Mouse (Mus musculus) forebrain, embryonic 10.5 days (tissue): ENCODE measurements at regions not wholly inside any gene's neighbourhood (a gene's known extent, or its start where the extent isn't known, plus 50 kb on each side); places are given as distances from the start of the nearest gene placed in this dataset.

Source experiments
- DNase-seq: peaks from one replicate; pipeline ENCODE4 v3.0.0-alpha.2; 2017; ENCODE audit warnings: low spot score; ENCODE audit errors: extremely low spot score
- H3K27ac ChIP-seq: fragments of 300-500 bp; sonication (generic); 2 replicates; pipeline ENCODE4 v1.5.1; 2016; ENCODE audit warnings: mild to moderate bottlenecking
- H3K27me3 ChIP-seq: fragments of 300-500 bp; sonication (generic); 2 replicates; pipeline ENCODE4 v1.6.1; 2016; ENCODE audit warnings: mild to moderate bottlenecking; ENCODE audit not compliant: poor library complexity, severe bottlenecking
- H3K36me3 ChIP-seq: fragments of 300-500 bp; sonication (generic); replicated peaks from 2 replicates; pipeline ENCODE4 v1.6.1; 2016; ENCODE audit warnings: mild to moderate bottlenecking, moderate library complexity
- H3K4me1 ChIP-seq: fragments of 300-500 bp; sonication (generic); 2 replicates; pipeline ENCODE4 v1.6.1; 2016
- H3K4me3 ChIP-seq: fragments of 300-500 bp; sonication (generic); 2 replicates; pipeline ENCODE4 v1.5.1; 2016; ENCODE audit warnings: mild to moderate bottlenecking, moderate library complexity
- H3K9me3 ChIP-seq: fragments of 300-500 bp; sonication (generic); 2 replicates; pipeline ENCODE4 v1.6.1; 2016; ENCODE audit warnings: mild to moderate bottlenecking, moderate library complexity
- WGBS: fragments of 180-500 bp; shearing (Covaris S2); methylation state at CpG from one replicate; pipeline ENCODE4 v1.1.7; 2016; 5-methylcytosine and 5-hydroxymethylcytosine counted together

DNA sequence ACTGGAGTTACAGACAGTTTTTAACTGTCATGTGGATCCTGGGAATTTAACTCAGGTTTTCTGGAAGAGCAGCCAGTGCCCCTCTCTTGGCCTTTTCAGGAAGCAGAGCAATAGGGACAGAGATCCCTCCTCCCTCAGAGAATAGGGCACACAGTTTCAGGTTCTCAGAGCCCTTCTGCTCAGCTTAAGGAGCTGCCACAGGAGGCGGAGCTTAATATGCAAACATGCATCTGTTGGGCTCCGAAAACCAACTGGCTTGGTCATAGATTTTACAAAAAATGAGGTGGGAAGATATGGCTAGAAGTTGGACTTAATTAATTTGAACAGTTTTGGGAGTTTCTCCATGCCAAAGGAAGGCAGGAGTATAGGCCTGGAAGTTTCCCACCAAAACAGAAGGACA lies 61.9 kb upstream of the Znrf2 start:
- peaks cover 30% of the 10 kb centered on the region for H3K4me1 ChIP-seq
- no peak overlapping the region for H3K27ac ChIP-seq

DNA sequence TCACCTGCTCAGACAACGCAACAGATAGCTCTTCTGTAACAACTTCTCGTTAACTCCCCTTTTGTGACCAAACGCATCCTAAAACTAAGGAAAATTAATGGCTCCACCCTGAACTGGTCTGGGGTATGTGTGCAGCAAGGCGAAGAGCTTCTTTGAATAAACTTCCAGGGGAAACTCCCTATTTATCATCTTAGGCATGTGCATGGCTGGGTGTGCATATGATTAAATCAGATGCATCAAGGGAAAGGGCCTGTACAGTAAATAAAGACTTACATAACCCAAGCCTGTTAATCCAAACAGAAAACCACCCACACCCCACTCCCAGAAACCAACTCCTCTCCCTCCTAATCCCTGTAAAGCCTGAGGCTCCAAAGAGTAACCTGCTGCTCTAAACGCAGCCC lies 59.2 kb upstream of the Znrf2 start:
- Histone ChIP-seq H3K27ac (no peak overlapping the region), H3K36me3 (no peaks in the 10 kb centered on the region), H3K27me3 (peaks cover 46% of the 10 kb centered on the region), H3K4me1 (peaks cover 37% of the 10 kb centered on the region), H3K4me3 (no peak overlapping the region), H3K9me3 (no peaks in the 10 kb centered on the region)
- DNase-seq = no peak
- WGBS = 65% methylated on average over 5 of the region's 5 CpGs

More for the DNA sequence above, 61.9 kb upstream of the Znrf2 start:
- Histone ChIP-seq H3K36me3 (no peaks in the 10 kb centered on the region), H3K4me3 (no peak overlapping the region), H3K27me3 (peaks cover 20% of the 10 kb centered on the region), H3K9me3 (no peaks in the 10 kb centered on the region)
- DNase-seq = no peak
- 88% methylated on average over 2 of the region's 2 CpGs for WGBS

DNA sequence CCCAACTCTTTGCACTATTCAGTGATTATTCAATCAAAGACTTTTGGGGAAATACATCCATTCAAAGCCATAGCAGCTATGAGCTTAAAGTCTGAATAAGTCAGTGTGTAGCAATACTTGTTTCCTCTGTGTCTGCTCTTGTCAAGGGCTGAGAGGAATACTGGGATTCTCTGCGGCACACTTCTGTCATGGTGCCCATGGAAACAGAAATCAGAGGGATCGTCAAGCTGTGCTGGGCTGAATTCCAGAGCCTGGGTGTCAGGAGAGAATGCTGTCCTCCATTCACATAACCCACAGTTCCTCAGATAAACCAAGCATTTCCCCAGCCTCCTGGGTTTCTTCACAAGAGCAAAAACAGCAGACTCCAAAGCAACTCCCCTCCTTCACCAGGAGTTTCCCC lies 58.6 kb upstream of the Znrf2 start:
- Histone ChIP-seq H3K36me3 (no peaks in the 10 kb centered on the region), H3K4me3 (no peak overlapping the region), H3K27me3 (peaks cover 50% of the 10 kb centered on the region), H3K9me3 (no peaks in the 10 kb centered on the region), H3K27ac (peak overlapping the region; percentile 40; the same call in 1 of the 2 replicates), H3K4me1 (peaks cover 40% of the 10 kb centered on the region)
- WGBS = 39% methylated on average over 2 of the region's 2 CpGs
- DNase-seq = no peak

GRCm38 (mm10) chr6:54759263-54759662 lies 57.5 kb upstream of the Znrf2 start:
- no peaks in the 10 kb centered on the region for H3K36me3 ChIP-seq
- H3K4me1 ChIP-seq = peaks cover 40% of the 10 kb centered on the region
- no peak overlapping the region for H3K4me3 ChIP-seq
- no peaks in the 10 kb centered on the region for H3K9me3 ChIP-seq
- 65% methylated on average over 8 of the region's 8 CpGs for WGBS
- peaks cover 50% of the 10 kb centered on the region for H3K27me3 ChIP-seq
- H3K27ac ChIP-seq = no peak overlapping the region
- no peak for DNase-seq

DNA sequence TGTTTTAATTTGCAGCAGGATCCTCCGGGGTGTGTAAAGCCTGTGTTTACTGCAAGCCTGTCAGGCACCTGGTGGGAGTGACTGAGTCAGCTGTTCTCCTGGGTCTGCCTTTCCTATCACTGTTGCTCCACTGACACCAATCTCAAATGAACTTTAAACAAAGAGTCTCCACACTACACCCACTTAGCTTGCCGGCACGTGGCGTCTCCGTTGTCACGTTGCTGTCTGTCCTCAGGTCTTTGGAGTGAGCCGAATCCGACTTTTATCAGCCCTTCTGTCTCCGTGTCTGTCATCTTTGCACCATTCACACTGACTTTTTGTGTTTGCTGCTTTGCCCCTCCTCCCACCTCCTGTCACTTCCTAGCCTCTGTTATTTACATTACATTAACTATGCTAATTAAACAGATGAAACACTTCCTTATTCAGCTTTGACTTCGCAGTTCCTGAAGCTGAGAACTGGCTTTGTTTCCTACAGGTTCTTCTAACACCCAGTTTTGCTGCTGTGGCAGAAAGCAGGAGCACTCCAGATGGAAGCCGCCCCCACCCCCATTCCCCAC lies 56.7 kb upstream of the Znrf2 start:
- Histone ChIP-seq H3K9me3 (no peaks in the 10 kb centered on the region), H3K4me3 (no peak overlapping the region), H3K36me3 (no peaks in the 10 kb centered on the region), H3K27ac (peak overlapping the region; percentile 60; the same call in 1 of the 2 replicates), H3K4me1 (peaks cover 40% of the 10 kb centered on the region), H3K27me3 (peaks cover 50% of the 10 kb centered on the region)
- whole genome bisulfite sequencing = 9% methylated on average over 11 of the region's 11 CpGs
- peak; percentile 19 for DNase-seq

DNA sequence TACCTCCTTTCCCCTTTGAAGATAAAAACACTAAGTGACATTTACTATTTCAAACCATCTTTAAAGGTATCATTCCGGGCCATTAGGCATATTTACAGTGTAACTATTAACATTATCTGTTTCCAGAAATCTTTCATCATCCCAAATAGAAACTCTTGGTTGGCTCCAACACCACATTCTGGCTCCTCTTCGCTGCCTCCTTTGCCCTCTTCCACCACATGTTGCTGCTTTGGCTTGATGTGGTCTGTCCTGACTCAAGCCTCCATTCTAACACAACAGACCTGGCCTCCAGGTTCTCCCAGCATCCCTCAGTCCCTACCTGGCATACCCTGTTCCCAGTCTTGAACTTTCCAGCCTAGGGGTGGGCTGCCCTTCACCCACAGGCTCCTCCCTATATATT lies 56.2 kb upstream of the Znrf2 start:
- Histone ChIP-seq H3K27ac (no peak overlapping the region), H3K27me3 (peaks cover 50% of the 10 kb centered on the region), H3K4me3 (no peak overlapping the region), H3K9me3 (no peaks in the 10 kb centered on the region), H3K36me3 (no peaks in the 10 kb centered on the region), H3K4me1 (peaks cover 40% of the 10 kb centered on the region)
- 74% methylated on average over 2 of the region's 2 CpGs for WGBS
- DNase-seq = no peak

DNA sequence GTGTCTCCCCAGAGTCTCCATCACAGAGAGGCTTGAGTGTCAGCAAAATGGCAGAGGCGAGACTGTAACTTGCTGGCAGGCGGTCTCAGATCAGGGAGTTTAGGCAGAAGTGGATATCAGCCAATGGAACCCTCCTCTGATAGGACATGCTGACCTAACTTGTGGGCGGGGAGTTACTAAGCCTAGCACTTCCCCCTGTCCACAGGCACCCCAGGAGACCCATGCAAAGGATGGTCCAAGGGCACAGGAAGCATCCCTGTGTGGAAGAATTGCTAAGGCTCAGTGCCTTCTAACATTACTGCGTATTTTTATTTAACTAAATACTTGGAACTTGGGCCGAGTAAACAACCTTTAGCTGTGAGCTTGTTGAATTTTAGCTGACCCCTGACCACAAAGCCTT lies 54.7 kb upstream of the Znrf2 start:
- no peak overlapping the region for H3K4me3 ChIP-seq
- no peak for DNase-seq
- 75% methylated on average over 5 of the region's 5 CpGs for WGBS

GRCm38 (mm10) chr6:54762499-54762898 lies 54.2 kb upstream of the Znrf2 start:
- H3K4me1 ChIP-seq = peaks cover 39% of the 10 kb centered on the region
- 46% methylated on average over 5 of the region's 5 CpGs for WGBS
- H3K36me3 ChIP-seq = no peaks in the 10 kb centered on the region
- no peak for DNase-seq
- H3K9me3 ChIP-seq = no peaks in the 10 kb centered on the region
- no peak overlapping the region for H3K4me3 ChIP-seq
- peaks cover 50% of the 10 kb centered on the region for H3K27me3 ChIP-seq
- H3K27ac ChIP-seq = no peak overlapping the region

More for the DNA sequence above, 54.7 kb upstream of the Znrf2 start:
- Histone ChIP-seq H3K9me3 (no peaks in the 10 kb centered on the region), H3K27ac (no peak overlapping the region), H3K36me3 (no peaks in the 10 kb centered on the region), H3K27me3 (peaks cover 50% of the 10 kb centered on the region), H3K4me1 (peaks cover 40% of the 10 kb centered on the region)

GRCm38 (mm10) chr6:54763669-54764068 lies 53.0 kb upstream of the Znrf2 start:
- Histone ChIP-seq H3K4me1 (peaks cover 30% of the 10 kb centered on the region), H3K27ac (no peak overlapping the region), H3K27me3 (peaks cover 42% of the 10 kb centered on the region), H3K4me3 (no peak overlapping the region), H3K9me3 (no peaks in the 10 kb centered on the region), H3K36me3 (no peaks in the 10 kb centered on the region)
- WGBS = 95% methylated on average over 4 of the region's 4 CpGs
- no peak for DNase-seq

DNA sequence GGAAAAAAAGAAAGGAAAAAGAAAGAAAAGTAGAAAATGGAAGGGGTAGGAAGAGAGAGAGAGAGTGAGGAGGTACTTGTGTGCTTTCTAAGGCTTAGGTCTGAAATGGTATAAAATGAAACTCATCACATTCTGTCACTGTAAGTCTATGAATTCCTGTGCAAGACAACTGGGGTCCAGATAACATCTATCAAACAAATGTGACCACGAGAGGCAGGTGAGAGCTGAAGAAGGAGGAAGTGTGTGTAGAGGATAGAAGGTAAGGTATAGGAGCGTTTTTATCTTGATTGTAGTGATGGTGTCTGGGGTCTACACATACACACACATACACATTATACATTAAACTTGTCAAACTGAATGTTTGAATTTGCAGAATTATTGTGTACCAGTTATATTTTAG lies 51.0 kb upstream of the Znrf2 start:
- no peak for DNase-seq
- H3K4me3 ChIP-seq = no peak overlapping the region
- peaks cover 21% of the 10 kb centered on the region for H3K27me3 ChIP-seq
- H3K4me1 ChIP-seq = peaks cover 10% of the 10 kb centered on the region
- no peak overlapping the region for H3K27ac ChIP-seq
- H3K36me3 ChIP-seq = no peaks in the 10 kb centered on the region
- 87% methylated on average over 2 of the region's 2 CpGs for WGBS
- H3K9me3 ChIP-seq = no peaks in the 10 kb centered on the region

- Histone ChIP-seq H3K4me3 (no peak overlapping the region), H3K27ac (no peak overlapping the region)
Measured at GRCm38 (mm10) chr6:54766485-54767112, 50.1 kb upstream of the Znrf2 start.

More at GRCm38 (mm10) chr6:54766485-54767112, 50.1 kb upstream of the Znrf2 start:
- peaks cover 8% of the 10 kb centered on the region for H3K4me1 ChIP-seq
- H3K27me3 ChIP-seq = peaks cover 12% of the 10 kb centered on the region
- 87% methylated on average over 5 of the region's 5 CpGs for WGBS
- no peak for DNase-seq
- no peaks in the 10 kb centered on the region for H3K9me3 ChIP-seq
- no peaks in the 10 kb centered on the region for H3K36me3 ChIP-seq
